Mouse (Mus musculus) ovary, postnatal 36 days (tissue): ENCODE results near the gene St6galnac5.

Experiments used
- DNase-seq: peaks from one replicate; pipeline ENCODE4 v3.0.0; 2022; ENCODE audit warnings: low spot score, mixed read lengths

The St6galnac5 gene

GRCm38 (mm10) chr3:152950914-152951313 lies 31.1 kb downstream of the St6galnac5 start:
- no peak for DNase-seq

GRCm38 (mm10) chr3:152950299-152950698 lies 31.7 kb downstream of the St6galnac5 start:
- no peak for DNase-seq

- no peak for DNase-seq
These were observed 32.7 kb downstream of the St6galnac5 start for GRCm38 (mm10) chr3:152949233-152949777.

GRCm38 (mm10) chr3:152948556-152948955 lies 33.5 kb downstream of the St6galnac5 start:
- no peak for DNase-seq

- no peak for DNase-seq
These were observed 34.9 kb downstream of the St6galnac5 start for GRCm38 (mm10) chr3:152947031-152947640.

GRCm38 (mm10) chr3:152944766-152945165 lies 37.3 kb downstream of the St6galnac5 start:
- DNase-seq = no peak

GRCm38 (mm10) chr3:152942985-152943384 lies 39.1 kb downstream of the St6galnac5 start:
- no peak for DNase-seq

GRCm38 (mm10) chr3:152941671-152942070 lies 40.4 kb downstream of the St6galnac5 start:
- DNase-seq = no peak

GRCm38 (mm10) chr3:152936313-152936712 lies 45.7 kb downstream of the St6galnac5 start:
- DNase-seq = no peak

GRCm38 (mm10) chr3:152933737-152934136 lies 48.3 kb downstream of the St6galnac5 start:
- no peak for DNase-seq

- no peak for DNase-seq
These were observed 49.5 kb downstream of the St6galnac5 start for GRCm38 (mm10) chr3:152932544-152932943.

- DNase-seq = no peak
These were observed 50.0 kb downstream of the St6galnac5 start for GRCm38 (mm10) chr3:152932096-152932495.

- no peak for DNase-seq
These were observed 50.7 kb downstream of the St6galnac5 start for GRCm38 (mm10) chr3:152931354-152931753.

- DNase-seq = no peak
These were observed 52.2 kb downstream of the St6galnac5 start for GRCm38 (mm10) chr3:152929788-152930281.

- DNase-seq = no peak
These were observed 52.7 kb downstream of the St6galnac5 start for GRCm38 (mm10) chr3:152929256-152929787.

GRCm38 (mm10) chr3:152928287-152928975 lies 53.6 kb downstream of the St6galnac5 start:
- no peak for DNase-seq

- no peak for DNase-seq
These were observed 55.9 kb downstream of the St6galnac5 start for GRCm38 (mm10) chr3:152926166-152926565.

GRCm38 (mm10) chr3:152925364-152925763 lies 56.7 kb downstream of the St6galnac5 start:
- no peak for DNase-seq

- DNase-seq = no peak
These were observed 58.5 kb downstream of the St6galnac5 start for GRCm38 (mm10) chr3:152923530-152923929.

GRCm38 (mm10) chr3:152920365-152920764 lies 61.7 kb downstream of the St6galnac5 start:
- no peak for DNase-seq

GRCm38 (mm10) chr3:152919101-152919500 lies 62.9 kb downstream of the St6galnac5 start:
- DNase-seq = no peak

- no peak for DNase-seq
These were observed 64.5 kb downstream of the St6galnac5 start for GRCm38 (mm10) chr3:152917579-152917978.

GRCm38 (mm10) chr3:152914376-152914775 lies 67.7 kb downstream of the St6galnac5 start:
- DNase-seq = no peak
